Comparison of ENCODE assay signal across 18 mouse cellular contexts in the genomic region with DNA sequence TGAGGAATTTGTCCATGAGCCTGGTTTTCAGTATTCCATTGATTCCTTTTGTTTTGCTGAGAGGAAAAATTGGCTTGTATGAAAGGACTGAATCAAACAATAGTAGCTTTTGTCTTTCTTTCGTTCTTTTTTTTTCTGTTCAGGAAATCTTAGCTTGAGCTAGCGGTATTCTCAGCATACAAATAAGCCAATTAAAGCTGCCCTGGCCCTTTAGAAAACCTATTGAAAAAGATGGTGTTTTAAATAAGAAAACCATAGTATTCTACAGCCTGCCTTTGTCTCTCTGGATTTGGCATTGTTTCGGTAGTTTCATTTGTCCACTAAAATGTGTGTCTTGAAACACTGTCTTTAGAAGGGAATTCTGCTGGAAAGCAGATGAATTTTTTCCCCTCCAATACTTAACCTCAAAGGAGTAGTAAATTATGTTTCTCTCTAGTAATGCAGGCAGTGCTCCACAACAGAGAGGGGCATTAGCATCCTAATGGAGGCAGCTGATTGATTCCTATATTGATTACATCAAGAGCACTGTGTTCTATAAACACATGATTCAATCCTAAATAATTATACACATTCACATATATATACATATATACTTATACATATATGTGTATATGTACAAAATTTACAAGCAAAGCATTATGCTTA. TPM values are rescaled to one million over a fixed set of nuclear protein-coding genes. Genes with fewer than 3 reads are reported as not detected.
DNase-seq lines count a peak whose midpoint lies in the region; ATAC-seq and TF ChIP-seq lines count a peak whose summit lies in the region.
"Had no signal": no experiment of that assay in that cellular context is flagged by ENCODE, and none has a peak within 500 bp of the region (broad histone marks: within the 10 kb centered on the region; RNA-seq: fewer than 3 reads in every experiment).

No protein-coding gene starts in this region.

- H3K27ac ChIP-seq in layer of hippocampus, adult 2 months = peak overlapping the region; percentile 89
- peak overlapping the region; percentile 76 for H3K27ac ChIP-seq in hindbrain, embryonic 12.5 days
- H3K27ac ChIP-seq in midbrain, embryonic 13.5 days = peak overlapping the region; percentile 82
- H3K27ac ChIP-seq: embryonic facial prominence, embryonic 13.5 days; heart, embryonic 13.5 days; liver, embryonic 12.5 days; stomach, postnatal 0 days had no signal

- no peak for DNase-seq in layer of hippocampus, adult 2 months (ENCODE audit: low spot score in 2 of 2)
- DNase-seq in layer of hippocampus, adult 18-20 months (ENCODE audit: low spot score in 2 of 2) = no peak
- DNase-seq in retina, postnatal 1 day = peak; percentile 51
- no peak for DNase-seq in heart, adult 9 months (ENCODE audit: low spot score in 2 of 2)
- DNase-seq in adrenal gland, adult 18-20 months (ENCODE audit: low spot score in 2 of 2) = no peak
- DNase-seq in left cerebral cortex, adult 9 months (ENCODE audit: low spot score in 2 of 2) = no peak
- DNase-seq: cerebellum, postnatal 10 days; layer of hippocampus, adult 9-11 months; left cerebral cortex, postnatal 4 days; lung, postnatal 14 days; thymus, postnatal 36 days had no signal

- no peaks in the 10 kb centered on the region for H3K36me3 ChIP-seq in hindbrain, embryonic 12.5 days
- no peaks in the 10 kb centered on the region for H3K36me3 ChIP-seq in midbrain, embryonic 13.5 days
- H3K36me3 ChIP-seq: embryonic facial prominence, embryonic 13.5 days; heart, embryonic 13.5 days; liver, embryonic 12.5 days had no signal

- no peaks in the 10 kb centered on the region for H3K27me3 ChIP-seq in hindbrain, embryonic 12.5 days
- H3K27me3 ChIP-seq in midbrain, embryonic 13.5 days = no peaks in the 10 kb centered on the region
- H3K27me3 ChIP-seq: embryonic facial prominence, embryonic 13.5 days; heart, embryonic 13.5 days; liver, embryonic 12.5 days had no signal

- H3K4me1 ChIP-seq in hindbrain, embryonic 12.5 days = peaks cover 6% of the 10 kb centered on the region; the same call in 1 of the 2 replicates
- H3K4me1 ChIP-seq in midbrain, embryonic 13.5 days (replicated peaks) = peaks cover 25% of the 10 kb centered on the region
- H3K4me1 ChIP-seq: embryonic facial prominence, embryonic 13.5 days; heart, embryonic 13.5 days; liver, embryonic 12.5 days had no signal

- no peak overlapping the region for H3K4me2 ChIP-seq in hindbrain, embryonic 12.5 days (replicated peaks)
- 0 out of 2 replicates have a peak overlapping the region, but pooled peaks have one; percentile 17 for H3K4me2 ChIP-seq in midbrain, embryonic 13.5 days (replicated peaks)
- H3K4me2 ChIP-seq: embryonic facial prominence, embryonic 13.5 days; heart, embryonic 13.5 days; liver, embryonic 12.5 days had no signal

- H3K9ac ChIP-seq in hindbrain, embryonic 12.5 days = no peak overlapping the region
- H3K9ac ChIP-seq in midbrain, embryonic 13.5 days (replicated peaks) = 0 out of 2 replicates have a peak overlapping the region, but pooled peaks have one; percentile 16
- H3K9ac ChIP-seq: embryonic facial prominence, embryonic 13.5 days; heart, embryonic 13.5 days; liver, embryonic 12.5 days had no signal

- 25% methylated on average over 3 of the region's 3 CpGs for WGBS in hindbrain, embryonic 12.5 days
- WGBS in midbrain, embryonic 13.5 days = 5% methylated on average over 3 of the region's 3 CpGs

- no peak for TF ChIP-seq CTCF in layer of hippocampus, adult 2 months (conservative IDR thresholded peaks at IDR 0.05)

- no peaks in the 10 kb centered on the region for H3K9me3 ChIP-seq in hindbrain, embryonic 12.5 days (replicated peaks)
- no peaks in the 10 kb centered on the region for H3K9me3 ChIP-seq in midbrain, embryonic 13.5 days
- H3K9me3 ChIP-seq: embryonic facial prominence, embryonic 13.5 days; heart, embryonic 13.5 days; liver, embryonic 12.5 days had no signal

- no peak overlapping the region for H3K4me3 ChIP-seq in layer of hippocampus, adult 2 months
- H3K4me3 ChIP-seq in hindbrain, embryonic 12.5 days = no peak overlapping the region
- H3K4me3 ChIP-seq in midbrain, embryonic 13.5 days (replicated peaks) = no peak overlapping the region
- H3K4me3 ChIP-seq: embryonic facial prominence, embryonic 13.5 days; heart, embryonic 13.5 days; liver, embryonic 12.5 days had no signal

- ATAC-seq in hindbrain, embryonic 12.5 days (ENCODE audit: low FRiP score) = 0 out of 2 replicates have a peak, but pooled peaks have one; percentile 46
- peak; percentile 55 for ATAC-seq in midbrain, embryonic 13.5 days
- ATAC-seq: inflammation-experienced regulatory T-cells, adult 6 months; liver, embryonic 12.5 days had no signal

RNA-seq across cellular contexts. Expression of a gene that starts 16.6 kb away (rescaled TPM):
- 100 to 1,000 TPM; 196 to 206 TPM for total RNA-seq in layer of hippocampus, adult 2 months (2021)
- total RNA-seq in layer of hippocampus, adult 18-20 months (2021) = 100 to 1,000 TPM; 203 to 205 TPM
- 53.2 and 55.9 TPM in 2 replicates for polyA plus RNA-seq in hindbrain, embryonic 12.5 days (2016; fragmentation: Nextera tagmentation; extraction: Ambion mirVana)
- polyA plus RNA-seq in midbrain, embryonic 13.5 days (2015; fragmentation: Nextera tagmentation; extraction: Ambion mirVana) = 69.2 and 69.4 TPM in 2 replicates
- 1 to 10 TPM; 4.5 to 5.5 TPM for total RNA-seq in adrenal gland, adult 18-20 months (2021)

Comparison
In these comparisons a context has a peak if more than half of its experiments do, and no peak if none do; other contexts are left out.
1. RNA of a gene that starts 16.6 kb away (total RNA-seq): 196 to 206 TPM in layer of hippocampus, adult 2 months and 203 to 205 TPM in layer of hippocampus, adult 18-20 months; 4.5 to 5.5 TPM in adrenal gland, adult 18-20 months; every median in the first group is over 10 times any median in the second.
2. Peak in every context shown above with its lines, with median percentiles within 50 percentile points of each other: H3K27ac ChIP-seq.